Mouse (Mus musculus) kidney, adult 8-10 months (tissue): ENCODE data around the gene Zap70.
"Not testable (repeated sequence)": the region's sequence is repeated elsewhere in the genome, so short reads cannot be mapped to it uniquely, and the experiment has no call there.

Source experiments
- DNase-seq, 2 experiments: peaks; one replicate each; pipeline ENCODE4 v3.0.0; 2022

The Zap70 gene

DNA sequence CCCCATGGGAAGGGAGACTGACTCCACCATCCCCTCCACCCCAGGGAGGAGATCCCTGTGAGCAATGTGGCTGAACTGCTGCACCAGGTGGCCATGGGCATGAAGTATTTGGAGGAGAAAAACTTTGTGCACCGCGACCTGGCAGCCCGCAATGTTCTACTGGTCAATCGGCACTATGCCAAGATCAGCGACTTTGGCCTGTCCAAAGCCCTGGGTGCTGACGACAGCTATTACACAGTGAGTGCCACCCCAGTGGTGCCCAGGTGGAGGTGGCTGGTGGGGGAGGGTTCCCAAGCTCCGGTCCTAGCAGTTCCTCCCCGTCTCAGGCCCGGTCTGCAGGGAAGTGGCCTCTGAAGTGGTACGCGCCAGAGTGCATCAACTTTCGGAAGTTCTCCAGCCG, 19.2 kb downstream of the Zap70 start:
- peak; percentile 23 to 51 for DNase-seq

DNA sequence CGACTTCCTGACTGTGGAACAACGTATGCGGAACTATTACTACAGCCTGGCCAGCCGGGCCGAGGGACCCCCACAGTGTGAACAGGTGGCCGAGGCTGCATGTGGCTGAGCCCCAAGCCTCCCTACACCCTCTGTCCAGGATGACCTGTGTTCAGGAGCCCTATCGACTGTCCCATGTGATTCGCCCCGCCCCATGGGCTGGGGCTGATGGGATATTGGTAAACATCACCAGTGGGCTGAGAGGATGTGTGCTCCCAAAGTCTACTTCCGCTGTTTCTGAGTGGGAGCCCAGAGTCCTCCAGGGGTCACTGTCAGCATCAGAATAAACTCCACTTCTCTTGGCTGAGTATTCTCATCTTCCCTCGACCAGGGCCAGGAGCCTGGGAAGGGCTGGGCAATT, 20.9 kb downstream of the Zap70 start:
- peak in 1 of 2 experiments; percentile 10 for DNase-seq

DNA sequence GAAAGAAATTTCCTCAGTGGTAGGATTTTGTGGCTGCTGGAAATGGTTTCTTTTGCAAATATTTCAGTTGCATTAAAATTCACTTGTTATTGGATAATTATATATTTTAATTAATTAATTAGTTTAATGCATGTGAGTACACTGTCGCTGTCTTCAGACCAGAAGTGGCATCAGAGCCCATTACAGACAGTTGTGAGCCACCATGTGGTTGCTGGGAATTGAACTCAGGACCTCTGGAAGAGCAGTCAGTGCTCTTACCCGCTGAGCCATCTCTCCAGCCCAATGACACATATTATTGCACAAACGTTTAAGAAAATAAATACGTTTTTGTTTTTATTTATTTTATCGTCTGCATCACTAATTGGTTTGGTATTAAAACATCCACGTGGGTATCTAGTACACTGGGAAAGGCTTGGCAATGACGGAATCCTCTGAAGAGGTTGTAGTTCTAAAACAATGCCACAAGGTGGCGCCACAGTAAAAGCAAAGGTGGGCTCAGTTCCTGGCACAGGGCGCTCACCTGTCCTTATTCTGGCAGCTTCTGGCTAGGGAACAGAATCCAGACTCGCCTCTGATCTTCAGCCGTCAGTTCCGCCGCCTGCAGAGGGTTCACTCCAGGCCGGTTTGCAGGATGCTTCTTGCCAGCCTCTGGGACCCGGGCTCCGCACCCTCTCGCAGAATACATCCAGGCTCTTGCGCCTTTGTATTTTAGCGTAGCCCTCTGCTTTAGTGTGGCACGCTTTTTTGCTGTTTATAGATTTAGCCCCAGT, 23.0 kb downstream of the Zap70 start:
- DNase-seq, result peak; percentile 73 to 78

DNA sequence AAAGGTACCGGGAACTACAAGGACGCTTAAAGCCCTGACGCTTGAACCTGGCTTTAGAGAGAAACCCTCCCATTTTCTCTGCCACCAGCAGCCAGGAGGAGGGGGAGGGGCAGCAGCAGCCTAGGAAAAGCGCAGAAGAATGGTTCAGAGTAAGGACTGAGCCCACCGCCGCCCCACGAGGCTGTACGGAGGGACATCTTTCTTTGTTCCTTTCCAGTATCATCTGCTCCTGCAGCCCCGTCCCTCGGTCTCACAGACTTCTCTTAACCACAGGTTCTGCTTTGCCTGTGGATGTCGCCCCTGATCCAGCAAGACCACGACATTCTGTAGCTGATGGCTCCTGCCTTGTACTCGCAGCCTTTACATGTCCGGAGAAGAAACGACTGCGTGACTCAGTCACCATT, 23.6 kb downstream of the Zap70 start:
- DNase-seq, result no peak

DNA sequence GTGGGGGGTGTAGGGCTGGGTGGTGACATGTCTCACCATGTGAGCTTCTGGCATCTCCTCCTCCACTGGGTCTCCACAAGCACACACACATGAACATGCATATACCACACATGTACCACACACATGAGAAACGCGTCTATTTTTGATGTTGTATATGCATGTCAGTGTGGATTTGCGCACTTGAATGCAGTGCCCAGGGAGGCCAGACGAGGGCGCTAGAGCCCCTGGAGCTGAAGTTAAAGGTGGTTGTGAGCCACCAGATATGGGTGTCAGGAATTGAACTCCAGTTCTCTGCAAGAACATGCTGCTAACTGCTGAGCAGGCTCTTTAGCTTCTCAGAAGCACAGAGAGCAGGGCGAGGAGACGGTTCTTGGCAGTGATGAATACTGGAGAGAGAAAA, 24.8 kb downstream of the Zap70 start:
- no peak for DNase-seq

- DNase-seq, result no peak
Observed at GRCm38 (mm10) chr1:36789416-36789815, 27.8 kb downstream of the Zap70 start.

DNA sequence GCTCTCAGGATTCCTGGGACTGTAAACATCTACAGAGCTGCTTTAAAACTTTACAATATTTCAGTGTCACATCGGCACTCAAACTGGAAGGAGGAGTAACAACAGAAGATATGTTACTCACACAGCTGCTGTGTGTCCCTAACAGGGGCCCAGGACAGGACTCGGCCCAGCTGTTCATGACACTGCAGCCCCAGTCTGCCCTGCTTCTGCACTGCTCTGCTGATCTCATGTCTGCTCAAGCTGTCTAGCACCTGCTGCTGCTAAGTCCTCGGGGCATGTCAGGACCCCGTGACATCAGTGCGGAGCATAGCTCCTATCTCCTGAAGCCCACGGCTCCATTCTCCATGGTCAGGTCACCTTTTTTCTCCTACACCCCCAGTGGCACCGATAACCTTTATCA, 35.1 kb downstream of the Zap70 start:
- DNase-seq, result no peak

DNA sequence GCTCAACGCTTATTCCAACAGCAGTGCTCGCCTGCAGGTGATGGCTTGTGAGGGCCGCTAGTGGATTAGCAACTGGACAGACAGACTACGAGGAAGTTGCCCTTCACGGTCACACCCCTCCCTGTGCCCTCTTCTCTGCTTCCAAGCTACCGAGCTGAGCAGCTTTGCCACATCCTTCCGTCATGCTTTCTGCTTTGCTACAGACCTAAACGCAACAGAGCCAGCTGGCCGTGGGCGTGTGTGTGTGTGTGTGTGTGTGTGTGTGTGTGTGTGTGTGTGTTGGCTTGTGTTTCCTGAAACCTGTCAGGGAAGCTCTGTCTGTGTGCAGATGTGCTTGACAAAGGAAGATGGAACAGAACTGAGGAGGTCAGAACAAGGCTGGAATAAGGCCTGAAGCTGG, 35.9 kb downstream of the Zap70 start:
- no peak for DNase-seq

- no peak for DNase-seq
Observed at GRCm38 (mm10) chr1:36800379-36801011, 38.9 kb downstream of the Zap70 start.

- no peak for DNase-seq
Observed at GRCm38 (mm10) chr1:36804259-36804658, 42.7 kb downstream of the Zap70 start.

GRCm38 (mm10) chr1:36804833-36805232, 43.2 kb downstream of the Zap70 start:
- no peak for DNase-seq

DNA sequence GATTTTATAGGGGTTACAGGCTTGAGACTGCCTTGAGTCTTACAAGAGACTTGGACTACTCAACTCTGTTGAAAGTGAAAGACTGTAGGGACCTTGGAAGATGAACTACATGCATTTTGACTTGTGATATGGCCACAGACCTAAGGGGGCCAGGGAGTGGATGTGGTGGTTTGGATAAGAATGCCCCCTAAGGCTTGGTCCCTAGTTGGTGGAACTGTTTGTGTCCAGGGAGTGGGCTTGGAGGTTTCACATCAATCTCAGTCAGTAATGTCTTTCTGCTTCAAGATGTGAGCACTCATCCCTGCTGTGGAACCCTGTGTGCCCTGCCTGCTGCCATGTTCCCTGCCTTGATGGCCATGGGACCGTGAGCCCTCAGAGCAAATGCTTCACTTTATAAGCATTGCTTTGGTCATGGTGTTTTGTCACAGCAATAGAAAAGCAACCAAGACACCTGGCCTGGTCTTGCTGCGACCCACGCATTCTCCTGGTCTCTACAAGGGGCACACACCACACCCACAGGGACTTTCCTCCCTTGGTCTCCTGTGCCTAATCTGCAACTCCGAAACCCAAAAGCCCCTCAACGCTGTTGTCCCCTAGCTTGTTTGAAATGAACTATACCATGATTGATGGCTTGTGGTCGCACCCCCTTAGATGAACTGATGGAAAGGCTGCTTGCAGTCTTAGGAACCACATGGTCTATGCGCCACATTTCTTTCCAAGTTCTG, 44.7 kb downstream of the Zap70 start:
- DNase-seq, result no peak

- DNase-seq, result no peak
Observed at GRCm38 (mm10) chr1:36807086-36807485, 45.5 kb downstream of the Zap70 start.

- no peak for DNase-seq
Observed at GRCm38 (mm10) chr1:36807782-36808565, 46.4 kb downstream of the Zap70 start.

GRCm38 (mm10) chr1:36811806-36812205, 50.2 kb downstream of the Zap70 start:
- DNase-seq, result no peak

DNA sequence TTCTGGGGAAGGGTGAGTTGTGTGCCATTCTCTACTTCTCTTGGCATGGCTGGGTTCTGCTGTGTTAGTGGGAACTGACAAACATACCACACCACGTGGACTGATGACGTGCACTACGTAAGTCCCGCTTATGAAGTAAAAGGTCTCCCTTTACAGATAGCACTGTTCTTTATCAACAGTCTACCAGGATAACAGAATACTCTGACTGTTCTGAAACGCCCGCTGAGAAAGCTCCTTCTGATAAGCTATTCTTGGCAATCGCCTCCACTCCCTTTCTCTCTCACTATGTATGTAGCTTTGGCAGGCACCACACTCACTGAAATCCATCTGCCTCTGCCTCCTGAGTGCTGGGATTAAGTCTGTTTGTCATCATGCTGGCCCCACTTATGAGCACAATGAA, 51.8 kb downstream of the Zap70 start:
- no peak for DNase-seq

GRCm38 (mm10) chr1:36814271-36814903, 52.8 kb downstream of the Zap70 start:
- DNase-seq, result no peak

- DNase-seq, result peak; percentile 18 to 43
Observed at GRCm38 (mm10) chr1:36815166-36815565, 53.6 kb downstream of the Zap70 start.

- not testable (repeated sequence) for DNase-seq
Observed at GRCm38 (mm10) chr1:36821918-36822317, 60.3 kb downstream of the Zap70 start.

DNA sequence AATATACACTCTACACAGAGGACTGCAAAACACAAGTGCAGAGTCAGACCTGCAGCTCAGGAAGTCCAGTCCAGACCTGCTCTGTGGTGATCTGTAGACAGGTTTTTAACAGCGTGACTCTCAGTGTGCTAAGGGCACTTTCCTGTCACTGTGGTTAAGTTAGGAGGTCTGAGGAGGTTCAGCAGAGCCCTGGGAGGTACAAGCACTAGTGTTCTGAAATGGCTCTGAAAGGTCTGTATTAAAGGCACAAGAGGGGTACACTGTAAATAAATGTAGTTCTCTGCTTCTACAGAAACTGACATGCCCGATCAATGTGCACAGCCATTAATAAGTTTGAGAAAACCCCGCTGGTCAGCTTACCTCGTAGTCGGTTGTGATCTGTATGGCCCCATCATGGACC, 62.8 kb downstream of the Zap70 start:
- no peak for DNase-seq

- DNase-seq, result no peak
Observed at GRCm38 (mm10) chr1:36830913-36831866, 69.6 kb downstream of the Zap70 start.
